In the genomic region with DNA sequence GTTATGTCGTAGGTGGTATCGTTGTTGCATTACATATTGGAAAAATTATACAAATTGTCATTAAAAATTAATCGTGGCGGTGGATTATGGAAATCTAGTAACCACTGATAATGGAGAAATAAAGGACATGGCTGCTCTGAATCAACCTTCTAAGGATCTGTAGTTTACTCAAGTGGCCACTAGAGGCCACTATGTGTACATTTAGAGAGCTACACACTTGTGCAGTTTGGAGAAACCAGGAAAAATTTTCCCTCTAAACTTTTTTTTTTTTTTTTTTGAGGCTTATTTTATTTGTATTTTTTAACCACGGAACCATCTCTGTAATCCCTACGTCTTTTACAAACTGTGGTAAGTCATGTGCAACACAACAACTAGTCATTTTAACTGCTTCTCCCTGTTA, we compare ENCODE assay signal across 12 mouse cellular contexts. TPM values are rescaled to one million over a fixed set of nuclear protein-coding genes. Genes with fewer than 3 reads are reported as not detected.
A peak's percentile ranks its signal among the peaks of the same experiment; 100 is the strongest.
DNase-seq lines count a peak whose midpoint lies in the region; ATAC-seq and TF ChIP-seq lines count a peak whose summit lies in the region.
"Had no signal": no experiment of that assay in that cellular context is flagged by ENCODE, and none has a peak within 500 bp of the region (broad histone marks: within the 10 kb centered on the region; RNA-seq: fewer than 3 reads in every experiment).

No protein-coding gene starts in this region.

- no peaks in the 10 kb centered on the region for H3K4me1 ChIP-seq in lung, postnatal 0 days (ENCODE audit: insufficient read depth, low read depth, low read length)
- peaks cover 3% of the 10 kb centered on the region; the same call in 1 of the 2 replicates for H3K4me1 ChIP-seq in hindbrain, embryonic 10.5 days (replicated peaks)

- no peaks in the 10 kb centered on the region for H3K27me3 ChIP-seq in lung, postnatal 0 days (replicated peaks; ENCODE audit: insufficient read depth, low read length)
- no peaks in the 10 kb centered on the region for H3K27me3 ChIP-seq in hindbrain, embryonic 10.5 days (ENCODE audit: insufficient read depth, poor library complexity, severe bottlenecking)

- no peak for TF ChIP-seq EP300 in lung, postnatal 0 days (IDR thresholded peaks at IDR 0.05)

- WGBS in lung, postnatal 0 days = 15% methylated on average over 6 of the region's 6 CpGs
- WGBS in hindbrain, embryonic 10.5 days = 21% methylated on average over 6 of the region's 6 CpGs

- H3K9me3 ChIP-seq in lung, postnatal 0 days (ENCODE audit: low read length) = no peaks in the 10 kb centered on the region
- H3K9me3 ChIP-seq in hindbrain, embryonic 10.5 days = peaks cover 5% of the 10 kb centered on the region; the same call in 1 of the 2 replicates
- H3K9me3 ChIP-seq: G1E had no signal

- TF ChIP-seq CTCF in lung, postnatal 0 days (IDR thresholded peaks at IDR 0.05) = peak; percentile 71

- no peak overlapping the region for H3K9ac ChIP-seq in lung, postnatal 0 days (replicated peaks; ENCODE audit: low read depth)

- no peaks in the 10 kb centered on the region for H3K36me3 ChIP-seq in lung, postnatal 0 days (ENCODE audit: insufficient read depth, low read length)
- no peaks in the 10 kb centered on the region for H3K36me3 ChIP-seq in hindbrain, embryonic 10.5 days
- H3K36me3 ChIP-seq: G1E had no signal

- ATAC-seq in cerebellum, adult (ENCODE audit: insufficient number of reproducible peaks, low FRiP score, low TSS enrichment) = no peak
- no peak for ATAC-seq in lung, postnatal 0 days
- no peak for ATAC-seq in activated CD4-positive, CD25-positive, alpha-beta regulatory T cell, adult 4 months

- DNase-seq in cerebellum, postnatal 10 days = peak; percentile 36 to 47
- DNase-seq in layer of hippocampus, adult 9-10 months (ENCODE audit: low spot score) = peak; percentile 33
- no peak for DNase-seq in layer of hippocampus, adult 9-11 months
- peak; percentile 73 for DNase-seq in ZHBTc4 (ENCODE audit: low read depth, low spot score)
- DNase-seq in lung, postnatal 0 days (ENCODE audit: low spot score) = peak; percentile 77
- no peak for DNase-seq in hindbrain, embryonic 10.5 days (ENCODE audit: low spot score)
- DNase-seq: right cerebral cortex, postnatal 14 days had no signal

- H3K4me3 ChIP-seq in lung, postnatal 0 days (ENCODE audit: low read depth, low read length) = no peak overlapping the region
- H3K4me3 ChIP-seq in hindbrain, embryonic 10.5 days = no peak overlapping the region

- no peak overlapping the region for H3K27ac ChIP-seq in lung, postnatal 0 days (ENCODE audit: low read length)
- no peak overlapping the region for H3K27ac ChIP-seq in hindbrain, embryonic 10.5 days

- no peak overlapping the region for H3K4me2 ChIP-seq in lung, postnatal 0 days (replicated peaks; ENCODE audit: low read depth, low read length)

RNA-seq across cellular contexts. Expression of a gene that starts 15.4 kb away (rescaled TPM):
- polyA plus RNA-seq in lung, postnatal 0 days (2015; fragmentation: Nextera tagmentation; extraction: Ambion mirVana) = 5.7 and 8.1 TPM in 2 replicates
- under 1 TPM in 1 of 2 experiments, not detected in 1; 0.15 TPM for polyA plus RNA-seq in activated CD4-positive, CD25-positive, alpha-beta regulatory T cell, adult 4 months (2017; shearing (Covaris generic))
- polyA plus RNA-seq in hindbrain, embryonic 10.5 days (2016; fragmentation: Nextera tagmentation; extraction: Ambion mirVana) = not detected in 2 replicates
- polyA plus RNA-seq: G1E had no signal

RNA-seq across cellular contexts. Expression of a gene that starts 18.2 kb away (rescaled TPM):
- 11.8 and 19.3 TPM in 2 replicates for polyA plus RNA-seq in lung, postnatal 0 days (2015; fragmentation: Nextera tagmentation; extraction: Ambion mirVana)
- polyA plus RNA-seq in activated CD4-positive, CD25-positive, alpha-beta regulatory T cell, adult 4 months (2017; shearing (Covaris generic)) = not detected
- polyA plus RNA-seq in hindbrain, embryonic 10.5 days (2016; fragmentation: Nextera tagmentation; extraction: Ambion mirVana) = 0.25 and 0.44 TPM in 2 replicates
- polyA plus RNA-seq: G1E had no signal

RNA-seq across cellular contexts. Expression of a gene that starts 25.6 kb away (rescaled TPM):
- not detected in 2 replicates for polyA plus RNA-seq in lung, postnatal 0 days (2015; fragmentation: Nextera tagmentation; extraction: Ambion mirVana)
- not detected for polyA plus RNA-seq in activated CD4-positive, CD25-positive, alpha-beta regulatory T cell, adult 4 months (2017; shearing (Covaris generic))
- polyA plus RNA-seq in hindbrain, embryonic 10.5 days (2016; fragmentation: Nextera tagmentation; extraction: Ambion mirVana) = not detected in 2 replicates
- polyA plus RNA-seq: G1E; intestine, embryonic 14.5 days; lung, embryonic 16.5 days had no signal

RNA-seq across cellular contexts. Expression of a gene that starts 35.1 kb away (rescaled TPM):
- polyA plus RNA-seq in lung, postnatal 0 days (2015; fragmentation: Nextera tagmentation; extraction: Ambion mirVana) = 0.17 TPM in 1 of 2 replicates, not detected in the other
- polyA plus RNA-seq in activated CD4-positive, CD25-positive, alpha-beta regulatory T cell, adult 4 months (2017; shearing (Covaris generic)) = under 1 TPM in 1 of 2 experiments, not detected in 1; 0.13 TPM
- not detected in 2 replicates for polyA plus RNA-seq in hindbrain, embryonic 10.5 days (2016; fragmentation: Nextera tagmentation; extraction: Ambion mirVana)
- polyA plus RNA-seq: G1E; intestine, embryonic 14.5 days had no signal

RNA-seq across cellular contexts. Expression of a gene that starts 44.6 kb away (rescaled TPM):
- not detected in 2 replicates for polyA plus RNA-seq in lung, postnatal 0 days (2015; fragmentation: Nextera tagmentation; extraction: Ambion mirVana)
- not detected for polyA plus RNA-seq in activated CD4-positive, CD25-positive, alpha-beta regulatory T cell, adult 4 months (2017; shearing (Covaris generic))
- polyA plus RNA-seq in hindbrain, embryonic 10.5 days (2016; fragmentation: Nextera tagmentation; extraction: Ambion mirVana) = not detected in 2 replicates
- polyA plus RNA-seq: G1E; intestine, embryonic 14.5 days; lung, embryonic 16.5 days had no signal

Comparison
In these comparisons a context has a peak if more than half of its experiments do, and no peak if none do; other contexts are left out.
1. DNase-seq: peak in cerebellum, postnatal 10 days (2 of 2), layer of hippocampus, adult 9-10 months (single experiment), ZHBTc4 (single experiment) and lung, postnatal 0 days (single experiment); none in layer of hippocampus, adult 9-11 months (single experiment) and hindbrain, embryonic 10.5 days (single experiment).